Mouse (Mus musculus) brain, embryonic 14.5 days (tissue): ENCODE data around the gene Tbc1d14.

Experiments used
- CTCF ChIP-seq: fragments of 200-500 bp; IDR thresholded peaks from 2 replicates; pipeline ENCODE4 v1.5.1; 2012; ENCODE audit warnings: inconsistent platforms, mild to moderate bottlenecking, moderate library complexity, borderline replicate concordance; ENCODE audit not compliant: insufficient read depth, insufficient read length; ENCODE audit errors: extremely low read depth
- POLR2A ChIP-seq: fragments of 200-500 bp; IDR thresholded peaks from 2 replicates; pipeline ENCODE4 v1.6.1; 2012; ENCODE audit warnings: mild to moderate bottlenecking, inconsistent platforms, borderline replicate concordance; ENCODE audit not compliant: poor library complexity, insufficient read depth, insufficient read length, severe bottlenecking; ENCODE audit errors: extremely low read depth

GRCm38 (mm10) chr5:36578982-36579381, 14.1 kb downstream of the Tbc1d14 start:
- no peak for TF ChIP-seq CTCF
- no peak for TF ChIP-seq POLR2A
